Mouse (Mus musculus) brain, embryonic 14.5 days (tissue): Measurements from ENCODE around the gene Iqcd. TPM values are rescaled to one million over a fixed set of nuclear protein-coding genes. Genes with fewer than 3 reads are reported as not detected.

Experiments used
- DNase-seq: peaks from one replicate; pipeline ENCODE4 v3.0.0-alpha.2; 2011; ENCODE audit warnings: low read depth
- CTCF ChIP-seq: fragments of 200-500 bp; IDR thresholded peaks from 2 replicates; pipeline ENCODE4 v1.5.1; 2012; ENCODE audit warnings: inconsistent platforms, mild to moderate bottlenecking, moderate library complexity, borderline replicate concordance; ENCODE audit not compliant: insufficient read depth, insufficient read length; ENCODE audit errors: extremely low read depth
- POLR2A ChIP-seq: fragments of 200-500 bp; IDR thresholded peaks from 2 replicates; pipeline ENCODE4 v1.6.1; 2012; ENCODE audit warnings: mild to moderate bottlenecking, inconsistent platforms, borderline replicate concordance; ENCODE audit not compliant: poor library complexity, insufficient read depth, insufficient read length, severe bottlenecking; ENCODE audit errors: extremely low read depth
- polyA plus RNA-seq: library from polyadenylated mRNA; depleted of rRNA; stranded (reverse); fragments of >200 nt; gene quantifications from 2 replicates; pipeline ENCODE4 v1.2.3, GENCODE M21; 2012

The Iqcd gene
- polyA plus RNA-seq, 1 experiment: 3.5 TPM

- peak; percentile 46; the same call in 1 of the 2 replicates for TF ChIP-seq CTCF
- TF ChIP-seq POLR2A: no peak
- DNase-seq: no peak
These were observed 1.7 kb downstream of the Iqcd start for GRCm38 (mm10) chr5:120590356-120591010.

- TF ChIP-seq CTCF (peak; percentile 35; the same call in 1 of the 2 replicates), POLR2A (no peak)
- DNase-seq: no peak
These were observed 3.3 kb downstream of the Iqcd start for GRCm38 (mm10) chr5:120592141-120592540.

- TF ChIP-seq CTCF (no peak), POLR2A (no peak)
- no peak for DNase-seq
These were observed 5.7 kb downstream of the Iqcd start for GRCm38 (mm10) chr5:120594485-120594884.

- no peak for TF ChIP-seq POLR2A
- no peak for TF ChIP-seq CTCF
- DNase-seq: no peak
These were observed 10.8 kb downstream of the Iqcd start for GRCm38 (mm10) chr5:120599625-120600024.

GRCm38 (mm10) chr5:120600946-120601668, 12.3 kb downstream of the Iqcd start:
- DNase-seq: no peak
- TF ChIP-seq CTCF (peak; percentile 47), POLR2A (no peak)

- TF ChIP-seq POLR2A: no peak
- no peak for TF ChIP-seq CTCF
- DNase-seq: no peak
These were observed 13.4 kb downstream of the Iqcd start for GRCm38 (mm10) chr5:120602210-120602609.

GRCm38 (mm10) chr5:120603515-120603914, 14.7 kb downstream of the Iqcd start:
- TF ChIP-seq POLR2A (no peak), CTCF (no peak)
- no peak for DNase-seq

GRCm38 (mm10) chr5:120604839-120605238, 16.0 kb downstream of the Iqcd start:
- TF ChIP-seq POLR2A: no peak
- TF ChIP-seq CTCF: peak; percentile 79; the same call in 1 of the 2 replicates
- peak; percentile 89 for DNase-seq

GRCm38 (mm10) chr5:120605241-120605661, 16.4 kb downstream of the Iqcd start:
- DNase-seq: peak; percentile 28
- TF ChIP-seq POLR2A: no peak
- no peak for TF ChIP-seq CTCF

- peak; percentile 97 for DNase-seq
- TF ChIP-seq POLR2A (peak; percentile 27; the same call in 1 of the 2 replicates), CTCF (peak; percentile 88)
These were observed 16.9 kb downstream of the Iqcd start for GRCm38 (mm10) chr5:120605688-120606087.

- no peak for DNase-seq
- TF ChIP-seq POLR2A: no peak
- no peak for TF ChIP-seq CTCF
These were observed 17.9 kb downstream of the Iqcd start for GRCm38 (mm10) chr5:120606590-120607200.

GRCm38 (mm10) chr5:120607335-120607734, 18.5 kb downstream of the Iqcd start:
- TF ChIP-seq CTCF (no peak), POLR2A (no peak)
- DNase-seq: no peak
